Mouse (Mus musculus) MEL (cell line): ENCODE data around the gene Inpp4b. TPM values are rescaled to one million over a fixed set of nuclear protein-coding genes. Genes with fewer than 3 reads are reported as not detected.

Source experiments
- DNase-seq: peaks from one replicate; pipeline ENCODE4 v3.0.0; 2011; ENCODE audit warnings: low read depth, low spot score
- H3K27ac ChIP-seq: 2 replicates; pipeline ENCODE4 v1.5.1; 2012; ENCODE audit warnings: low read depth, mild to moderate bottlenecking, control low read depth, low read length, moderate library complexity; ENCODE audit not compliant: control insufficient read depth
- H3K27me3 ChIP-seq, 2 experiments: fragments of 150-350 bp in 1 of 2; sonication (generic) in 1 of 2; 2 replicates each; pipeline ENCODE4 v1.6.1; 2012; ENCODE audit warnings: low read length in 2 of 2, mild to moderate bottlenecking in 2 of 2, improper control_type of control experiment in 1 of 2, moderate library complexity in 1 of 2; ENCODE audit not compliant: insufficient read depth in 2 of 2, control insufficient read depth in 1 of 2
- H3K36me3 ChIP-seq, 2 experiments: 2 replicates each; pipeline ENCODE4 v1.6.1; 2012 to 2014; ENCODE audit warnings: low read length in 2 of 2, improper control_type of control experiment in 1 of 2, inconsistent platforms in 1 of 2, mild to moderate bottlenecking in 1 of 2; ENCODE audit not compliant: insufficient read depth in 2 of 2, control insufficient read depth in 1 of 2
- H3K4me1 ChIP-seq, 2 experiments: fragments of 150-350 bp in 1 of 2; sonication (generic) in 1 of 2; 2 replicates each; pipeline ENCODE4 v1.6.1; 2012; ENCODE audit warnings: low read length in 2 of 2, improper control_type of control experiment in 1 of 2, mild to moderate bottlenecking in 1 of 2; ENCODE audit not compliant: insufficient read depth in 2 of 2, control insufficient read depth in 1 of 2
- H3K4me3 ChIP-seq, 2 experiments: fragments of 150-350 bp in 1 of 2; sonication (generic) in 1 of 2; 2 replicates each; pipeline ENCODE4 v1.5.1; 2012; ENCODE audit warnings: low read depth in 2 of 2, low read length in 2 of 2, mild to moderate bottlenecking in 2 of 2, moderate library complexity in 2 of 2, control low read depth in 1 of 2, improper control_type of control experiment in 1 of 2; ENCODE audit not compliant: control insufficient read depth in 1 of 2, insufficient read depth in 1 of 2
- H3K79me2 ChIP-seq: 2 replicates; pipeline ENCODE4 v1.6.1; 2012; ENCODE audit warnings: mild to moderate bottlenecking, low read length, moderate library complexity; ENCODE audit not compliant: control insufficient read depth, poor library complexity, insufficient read depth
- H3K9ac ChIP-seq: 2 replicates; pipeline ENCODE4 v1.6.1; 2012; ENCODE audit warnings: low read depth, mild to moderate bottlenecking, control low read depth, low read length, moderate library complexity; ENCODE audit not compliant: control insufficient read depth, poor library complexity, severe bottlenecking
- H3K9me3 ChIP-seq: fragments of 150-350 bp; sonication (generic); replicated peaks from 2 replicates; pipeline ENCODE4 v1.6.1; 2012; ENCODE audit warnings: mild to moderate bottlenecking, low read length, improper control_type of control experiment, moderate library complexity; ENCODE audit not compliant: insufficient read depth
- CHD1 ChIP-seq: IDR thresholded peaks from 2 replicates; pipeline ENCODE4 v1.6.1; 2012; ENCODE audit warnings: low read depth, mild to moderate bottlenecking, inconsistent platforms, low read length, improper control_type of control experiment
- CHD2 ChIP-seq: IDR thresholded peaks from 2 replicates; pipeline ENCODE4 v1.6.1; 2011; ENCODE audit warnings: low read length, improper control_type of control experiment
- CTCF ChIP-seq, 3 experiments: IDR thresholded peaks in 2 of 3; conservative IDR thresholded peaks in 1 of 3; 2 replicates each; pipeline ENCODE4 v1.5.1; 2011 to 2012; ENCODE audit warnings: low read length in 3 of 3, low read depth in 2 of 3, mild to moderate bottlenecking in 2 of 3, improper control_type of control experiment in 1 of 3, inconsistent platforms in 1 of 3, mixed read lengths in 1 of 3, moderate library complexity in 1 of 3; ENCODE audit not compliant: control insufficient read depth in 1 of 3, insufficient read depth in 1 of 3, poor library complexity in 1 of 3, severe bottlenecking in 1 of 3
- EP300 ChIP-seq, 2 experiments: IDR thresholded peaks; 2 replicates each; pipeline ENCODE4 v1.6.1; 2011; ENCODE audit warnings: improper control_type of control experiment in 2 of 2, low read length in 2 of 2, low read depth in 1 of 2, mild to moderate bottlenecking in 1 of 2
- ETS1 ChIP-seq: IDR thresholded peaks from 2 replicates; pipeline ENCODE4 v1.6.1; 2012; ENCODE audit warnings: low read depth, mild to moderate bottlenecking, inconsistent platforms, low read length, improper control_type of control experiment, moderate library complexity
- GATA1 ChIP-seq: IDR thresholded peaks from 2 replicates; pipeline ENCODE4 v1.6.1; 2011; ENCODE audit warnings: low read depth, low read length, improper control_type of control experiment
- HCFC1 ChIP-seq: IDR thresholded peaks from 2 replicates; pipeline ENCODE4 v1.6.1; 2012; ENCODE audit warnings: low read depth, mild to moderate bottlenecking, inconsistent platforms, low read length, improper control_type of control experiment, moderate library complexity
- MAFK ChIP-seq: IDR thresholded peaks from 2 replicates; pipeline ENCODE4 v1.6.1; 2011; ENCODE audit warnings: low read depth, mild to moderate bottlenecking, low read length, improper control_type of control experiment, borderline replicate concordance
- MAX ChIP-seq: IDR thresholded peaks from 2 replicates; pipeline ENCODE4 v1.6.1; 2011; ENCODE audit warnings: low read length, improper control_type of control experiment
- MYB ChIP-seq: IDR thresholded peaks from 2 replicates; pipeline ENCODE4 v1.6.1; 2011; ENCODE audit warnings: mild to moderate bottlenecking, low read depth, low read length, improper control_type of control experiment
- NELFE ChIP-seq: IDR thresholded peaks from 2 replicates; pipeline ENCODE4 v1.6.1; 2011; ENCODE audit warnings: low read depth, low read length, improper control_type of control experiment
- NRF1 ChIP-seq: IDR thresholded peaks from 2 replicates; pipeline ENCODE4 v1.6.1; 2014; ENCODE audit warnings: low read depth, mild to moderate bottlenecking, inconsistent platforms, low read length, improper control_type of control experiment, moderate library complexity; ENCODE audit not compliant: poor library complexity, insufficient read depth, severe bottlenecking
- POLR2A ChIP-seq, 2 experiments: IDR thresholded peaks; 2 replicates each; pipeline ENCODE4 v1.6.1; 2011 to 2012; ENCODE audit warnings: low read length in 2 of 2, mild to moderate bottlenecking in 2 of 2, control low read depth in 1 of 2, improper control_type of control experiment in 1 of 2, low read depth in 1 of 2, moderate library complexity in 1 of 2; ENCODE audit not compliant: control insufficient read depth in 1 of 2, insufficient read depth in 1 of 2, poor library complexity in 1 of 2
- RAD21 ChIP-seq: IDR thresholded peaks from 2 replicates; pipeline ENCODE4 v1.6.1; 2011; ENCODE audit warnings: mild to moderate bottlenecking, low read depth, low read length, improper control_type of control experiment
- RCOR1 ChIP-seq: IDR thresholded peaks from 2 replicates; pipeline ENCODE4 v1.6.1; 2012; ENCODE audit warnings: low read depth, mild to moderate bottlenecking, inconsistent platforms, low read length, improper control_type of control experiment
- SMC3 ChIP-seq: IDR thresholded peaks from 2 replicates; pipeline ENCODE4 v1.6.1; 2011; ENCODE audit warnings: low read depth, low read length, improper control_type of control experiment
- TAL1 ChIP-seq: IDR thresholded peaks from 2 replicates; pipeline ENCODE4 v1.6.1; 2012; ENCODE audit warnings: mild to moderate bottlenecking, inconsistent platforms, low read length, moderate library complexity, mixed read lengths
- TCF12 ChIP-seq: IDR thresholded peaks from 2 replicates; pipeline ENCODE4 v1.6.1; 2014; ENCODE audit warnings: low read depth, mild to moderate bottlenecking, inconsistent platforms, low read length, improper control_type of control experiment, moderate library complexity
- UBTF ChIP-seq: IDR thresholded peaks from 2 replicates; pipeline ENCODE4 v1.6.1; 2012; ENCODE audit warnings: low read depth, mild to moderate bottlenecking, inconsistent platforms, low read length, improper control_type of control experiment, moderate library complexity, borderline replicate concordance; ENCODE audit not compliant: insufficient read depth
- USF2 ChIP-seq, 2 experiments: IDR thresholded peaks; 2 replicates each; pipeline ENCODE4 v1.6.1; 2011 to 2012; ENCODE audit warnings: improper control_type of control experiment in 2 of 2, low read length in 2 of 2, borderline replicate concordance in 1 of 2, inconsistent platforms in 1 of 2, low read depth in 1 of 2, mild to moderate bottlenecking in 1 of 2; ENCODE audit not compliant: insufficient read depth in 1 of 2
- ZC3H11A ChIP-seq: IDR thresholded peaks from 2 replicates; pipeline ENCODE4 v1.6.1; 2012; ENCODE audit warnings: low read depth, mild to moderate bottlenecking, inconsistent platforms, low read length, improper control_type of control experiment
- ZMIZ1 ChIP-seq: IDR thresholded peaks from 2 replicates; pipeline ENCODE4 v1.6.1; 2012; ENCODE audit warnings: low read depth, mild to moderate bottlenecking, inconsistent platforms, low read length, improper control_type of control experiment, moderate library complexity
- ZNF384 ChIP-seq: IDR thresholded peaks from 2 replicates; pipeline ENCODE4 v1.6.1; 2012; ENCODE audit warnings: low read depth, mild to moderate bottlenecking, inconsistent platforms, low read length, improper control_type of control experiment
- polyA plus RNA-seq, 2 experiments: library from polyadenylated mRNA; stranded (reverse) in 1 of 2; unstranded in 1 of 2; fragments of >175 nt in 1 of 2; fragments of >200 nt in 1 of 2; gene quantifications; 2 replicates each; pipeline versions ENCODE4 v1.2.1 to v1.2.4; 2012; ENCODE audit warnings: low replicate concordance in 2 of 2, low read depth in 1 of 2; ENCODE audit not compliant: insufficient read length in 2 of 2, insufficient read depth in 1 of 2, missing spikeins in 1 of 2
- total RNA-seq: library from RNA; depleted of rRNA; stranded (reverse); fragments of 300-350 nt; gene quantifications from 2 replicates; pipeline ENCODE4 v1.2.3, GENCODE M21; 2012

The Inpp4b gene
- total and polyA plus RNA-seq, 3 experiments = 12.3 to 26.9 (median 13.6) TPM

DNA sequence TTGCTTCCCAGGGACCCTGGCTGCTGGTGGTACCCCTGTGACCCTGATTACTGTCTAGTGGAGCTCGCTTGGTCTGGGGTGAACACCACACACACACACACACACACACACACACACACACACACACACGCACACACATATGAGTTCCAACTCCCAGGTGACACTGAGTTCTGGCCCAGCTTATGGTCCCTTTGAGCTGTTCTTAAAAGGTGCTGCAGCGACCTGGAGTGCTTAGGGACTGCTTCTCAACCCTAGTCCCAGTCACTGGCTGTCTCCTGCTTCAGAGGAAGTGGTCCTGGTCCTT, 595 bp downstream of the Inpp4b start:
- no peaks in the 10 kb centered on the region for H3K27me3 ChIP-seq
- peak overlapping the region; percentile 45 for H3K9ac ChIP-seq
- peak overlapping the region; percentile 60 to 96; a peak in 3 of 4 replicates for H3K4me3 ChIP-seq
- TF ChIP-seq TCF12 (no peak), POLR2A (IDR thresholded peaks at IDR 0.05; ENCODE audit: control insufficient read depth in 1 of 2, insufficient read depth in 1 of 2, low read depth in 1 of 2, low read length in 2 of 2, poor library complexity in 1 of 2) (no peak), ETS1 (no peak), CHD2 (no peak), MAX (no peak), UBTF (no peak), MAFK (no peak), NELFE (no peak)
- peak; percentile 37 for DNase-seq
- H3K36me3 ChIP-seq = peaks cover 0 to 3% of the 10 kb centered on the region in 2 experiments; a peak in 1 of 4 replicates
- peaks cover 0 to 4% of the 10 kb centered on the region in 2 experiments; a peak in 2 of 4 replicates for H3K4me1 ChIP-seq
- no peaks in the 10 kb centered on the region for H3K79me2 ChIP-seq
- H3K9me3 ChIP-seq = no peaks in the 10 kb centered on the region
- no peak overlapping the region for H3K27ac ChIP-seq

DNA sequence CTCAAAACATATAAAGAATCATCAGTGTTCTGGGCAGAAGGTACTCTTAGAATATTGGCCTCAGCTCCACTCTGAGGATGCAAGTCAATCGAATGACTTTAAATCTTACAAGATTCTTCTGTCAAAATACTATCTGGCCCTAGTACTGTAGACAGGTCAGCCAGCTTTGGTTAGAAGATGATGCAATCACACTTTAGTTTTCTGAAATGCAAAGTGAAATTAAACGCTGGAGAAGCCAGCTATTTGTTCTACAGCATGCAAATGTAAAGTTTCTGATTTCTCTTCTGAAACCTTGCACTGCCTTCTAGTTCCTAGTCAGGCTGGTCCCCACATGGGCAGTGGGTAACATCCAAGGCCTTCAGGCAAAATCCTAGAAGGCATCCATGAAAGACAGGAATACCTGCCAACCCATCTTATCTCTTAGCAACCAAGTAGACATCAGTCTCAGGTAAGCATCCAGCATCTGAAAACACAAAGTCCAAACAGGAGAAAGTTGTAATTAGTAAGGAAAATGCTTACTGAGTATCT, 2.9 kb downstream of the Inpp4b start:
- no peak overlapping the region for H3K27ac ChIP-seq
- TF ChIP-seq RAD21 (no peak), ETS1 (peak; percentile 10; the same call in 1 of the 2 replicates), RCOR1 (no peak)
- TF ChIP-seq, all 39 proteins: peak for 1
- H3K4me3 ChIP-seq = peak overlapping the region; percentile 14 to 40; a peak in 1 of 4 replicates
- no peaks in the 10 kb centered on the region for H3K27me3 ChIP-seq
- peaks cover 0 to 4% of the 10 kb centered on the region in 2 experiments; a peak in 2 of 4 replicates for H3K4me1 ChIP-seq
- H3K9me3 ChIP-seq = no peaks in the 10 kb centered on the region
- H3K9ac ChIP-seq = no peak overlapping the region
- no peak for DNase-seq
- H3K36me3 ChIP-seq = peaks cover 0 to 3% of the 10 kb centered on the region in 2 experiments; a peak in 1 of 4 replicates
- H3K79me2 ChIP-seq = no peaks in the 10 kb centered on the region

DNA sequence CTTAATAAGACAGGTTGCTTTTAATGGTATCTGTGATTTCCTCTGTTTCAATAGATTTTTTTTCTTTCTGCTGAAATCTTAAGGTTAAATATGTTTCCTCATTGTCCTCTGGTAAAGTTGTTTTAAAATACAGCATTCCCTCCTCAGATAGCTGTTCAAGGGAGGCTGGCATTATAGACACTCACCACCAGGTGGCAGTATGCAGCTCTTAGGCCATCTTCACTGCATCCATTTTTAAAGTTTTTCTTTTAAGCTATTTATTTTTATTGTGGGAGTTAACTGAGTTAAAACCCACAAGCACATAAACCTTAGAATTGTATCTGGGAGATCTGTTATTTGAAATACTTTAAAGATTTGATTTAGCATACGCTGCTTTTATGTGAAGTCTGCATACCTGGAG, 7.1 kb downstream of the Inpp4b start:
- no peak overlapping the region for H3K27ac ChIP-seq
- TF ChIP-seq GATA1 (no peak), HCFC1 (no peak), CTCF (IDR thresholded peaks at IDR 0.05 in 2 of 3, conservative IDR thresholded peaks at IDR 0.05 in 1 of 3; ENCODE audit: control insufficient read depth in 1 of 3, insufficient read depth in 1 of 3, low read depth in 2 of 3, low read length in 3 of 3, poor library complexity in 1 of 3, severe bottlenecking in 1 of 3) (peak; percentile 72 to 82 (median 80)), ZMIZ1 (no peak), SMC3 (peak; percentile 94), TAL1 (no peak), MYB (no peak), MAX (no peak), NRF1 (no peak), EP300 (IDR thresholded peaks at IDR 0.05; ENCODE audit: low read depth in 1 of 2, low read length in 2 of 2) (no peak), RCOR1 (no peak), MAFK (no peak), ZNF384 (no peak), USF2 (IDR thresholded peaks at IDR 0.05; ENCODE audit: borderline replicate concordance in 1 of 2, insufficient read depth in 1 of 2, low read depth in 1 of 2, low read length in 2 of 2) (no peak), RAD21 (peak; percentile 86), CHD1 (no peak), ZC3H11A (peak; percentile 87)
- H3K4me1 ChIP-seq = peaks cover 0 to 2% of the 10 kb centered on the region in 2 experiments; a peak in 2 of 4 replicates
- H3K4me3 ChIP-seq = no peak overlapping the region
- peaks cover 0 to 3% of the 10 kb centered on the region in 2 experiments; a peak in 1 of 4 replicates for H3K36me3 ChIP-seq
- DNase-seq = peak; percentile 71
- H3K9ac ChIP-seq = no peak overlapping the region
- no peaks in the 10 kb centered on the region for H3K27me3 ChIP-seq
- H3K9me3 ChIP-seq = no peaks in the 10 kb centered on the region
- no peaks in the 10 kb centered on the region for H3K79me2 ChIP-seq
